Mouse (Mus musculus) heart, embryonic 13.5 days (tissue): ENCODE measurements around the gene Apobec3. TPM values are rescaled to one million over a fixed set of nuclear protein-coding genes. Genes with fewer than 3 reads are reported as not detected.

Experiments
- ATAC-seq: fragments of 200-750 bp; cut with Nextera tagmentation; 2 replicates; pipeline ENCODE4 v1.8.0; 2017; ENCODE audit warnings: moderate TSS enrichment; ENCODE audit not compliant: insufficient number of reproducible peaks, low FRiP score, low TSS enrichment; ENCODE audit errors: extremely low read depth
- H3K27ac ChIP-seq: fragments of 300-500 bp; sonication (generic); replicated peaks from 2 replicates; pipeline ENCODE4 v1.5.1; 2015; ENCODE audit warnings: moderate library complexity, mild to moderate bottlenecking, inconsistent platforms
- H3K27me3 ChIP-seq: fragments of 300-500 bp; sonication (generic); replicated peaks from 2 replicates; pipeline ENCODE4 v1.6.1; 2015; ENCODE audit warnings: mild to moderate bottlenecking, inconsistent platforms
- H3K36me3 ChIP-seq: fragments of 300-500 bp; sonication (generic); 2 replicates; pipeline ENCODE4 v1.6.1; 2015; ENCODE audit warnings: mild to moderate bottlenecking, inconsistent platforms
- H3K4me1 ChIP-seq: fragments of 300-500 bp; sonication (generic); 2 replicates; pipeline ENCODE4 v1.6.1; 2015; ENCODE audit warnings: inconsistent platforms
- H3K4me2 ChIP-seq: fragments of 300-500 bp; sonication (generic); 2 replicates; pipeline ENCODE4 v1.6.1; 2015; ENCODE audit warnings: inconsistent platforms, mild to moderate bottlenecking, moderate library complexity
- H3K4me3 ChIP-seq: fragments of 300-500 bp; sonication (generic); 2 replicates; pipeline ENCODE4 v1.5.1; 2015; ENCODE audit warnings: moderate library complexity, mild to moderate bottlenecking, inconsistent platforms
- H3K9ac ChIP-seq: fragments of 300-500 bp; sonication (generic); 2 replicates; pipeline ENCODE4 v1.6.1; 2015; ENCODE audit warnings: inconsistent platforms, mild to moderate bottlenecking, moderate library complexity
- H3K9me3 ChIP-seq: fragments of 300-500 bp; sonication (generic); 2 replicates; pipeline ENCODE4 v1.6.1; 2016; ENCODE audit warnings: inconsistent platforms
- WGBS: fragments of 180-500 bp; shearing (Covaris S2); methylation state at CpG from one replicate; pipeline ENCODE4 v1.1.7; 2015; ENCODE audit warnings: mixed read lengths; 5-methylcytosine and 5-hydroxymethylcytosine counted together
- polyA plus RNA-seq: library from polyadenylated mRNA; unstranded; fragments of >200 nt; fragmentation: Nextera tagmentation; extraction: Ambion mirVana; gene quantifications from 2 replicates; pipeline ENCODE4 v1.2.1, GENCODE M21; 2015

The Apobec3 gene
- polyA plus RNA-seq, 1 experiment from 2014 or later: 13.5 TPM

DNA sequence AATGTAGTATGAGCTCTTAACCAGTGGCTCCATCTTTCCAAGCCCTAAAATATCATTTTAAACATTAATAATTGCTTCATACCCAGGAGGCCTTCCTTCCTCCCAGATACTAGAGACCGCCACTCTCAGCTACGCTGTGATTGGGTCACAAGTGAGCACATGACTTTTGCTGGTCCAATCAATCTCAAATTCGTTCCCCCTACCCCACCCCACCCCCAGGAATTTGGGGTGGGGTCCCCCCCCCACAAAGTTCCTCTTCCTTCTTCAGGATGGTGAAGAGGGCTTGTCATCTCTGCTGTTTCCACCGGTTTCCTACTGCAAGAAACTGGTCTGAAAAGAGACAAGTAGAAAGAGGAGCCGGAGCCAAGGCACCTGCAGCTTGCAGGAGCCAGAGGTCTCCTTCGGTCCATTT lies 12.7 kb upstream of the Apobec3 start:
- Histone ChIP-seq H3K27me3 (no peaks in the 10 kb centered on the region), H3K27ac (peak overlapping the region; percentile 93), H3K9me3 (0 out of 2 replicates have a peak, but pooled peaks cover 3% of the 10 kb centered on the region), H3K4me3 (0 out of 2 replicates have a peak overlapping the region, but pooled peaks have one; percentile 1), H3K9ac (peak overlapping the region; percentile 61), H3K36me3 (no peaks in the 10 kb centered on the region), H3K4me2 (peak overlapping the region; percentile 57), H3K4me1 (peaks cover 31% of the 10 kb centered on the region)
- 50% methylated on average over 6 of the region's 6 CpGs for WGBS
- no peak for ATAC-seq

GRCm38 (mm10) chr15:79879319-79879718 lies 12.1 kb upstream of the Apobec3 start:
- no peaks in the 10 kb centered on the region for H3K27me3 ChIP-seq
- H3K4me1 ChIP-seq: peaks cover 31% of the 10 kb centered on the region
- H3K9ac ChIP-seq: peak overlapping the region; percentile 61
- peak; percentile 77 for ATAC-seq
- H3K9me3 ChIP-seq: 0 out of 2 replicates have a peak, but pooled peaks cover 3% of the 10 kb centered on the region
- WGBS: 16% methylated on average over 13 of the region's 13 CpGs
- no peaks in the 10 kb centered on the region for H3K36me3 ChIP-seq
- H3K4me3 ChIP-seq: 0 out of 2 replicates have a peak overlapping the region, but pooled peaks have one; percentile 1
- H3K4me2 ChIP-seq: peak overlapping the region; percentile 57
- H3K27ac ChIP-seq: peak overlapping the region; percentile 93

GRCm38 (mm10) chr15:79880477-79880876 lies 11.0 kb upstream of the Apobec3 start:
- 76% methylated on average over 3 of the region's 3 CpGs for WGBS
- no peak for ATAC-seq
- Histone ChIP-seq H3K36me3 (no peaks in the 10 kb centered on the region), H3K4me3 (no peak overlapping the region), H3K9ac (no peak overlapping the region), H3K9me3 (0 out of 2 replicates have a peak, but pooled peaks cover 3% of the 10 kb centered on the region), H3K4me2 (no peak overlapping the region), H3K4me1 (peaks cover 31% of the 10 kb centered on the region), H3K27ac (no peak overlapping the region), H3K27me3 (no peaks in the 10 kb centered on the region)

GRCm38 (mm10) chr15:79882623-79883267 lies 8.7 kb upstream of the Apobec3 start:
- Histone ChIP-seq H3K36me3 (no peaks in the 10 kb centered on the region), H3K27me3 (no peaks in the 10 kb centered on the region), H3K9ac (peak overlapping the region; percentile 80), H3K9me3 (no peaks in the 10 kb centered on the region), H3K4me1 (peaks cover 31% of the 10 kb centered on the region), H3K4me2 (peak overlapping the region; percentile 74), H3K27ac (no peak overlapping the region), H3K4me3 (peak overlapping the region; percentile 60)
- 28% methylated on average over 19 of the region's 19 CpGs for WGBS
- no peak for ATAC-seq

DNA sequence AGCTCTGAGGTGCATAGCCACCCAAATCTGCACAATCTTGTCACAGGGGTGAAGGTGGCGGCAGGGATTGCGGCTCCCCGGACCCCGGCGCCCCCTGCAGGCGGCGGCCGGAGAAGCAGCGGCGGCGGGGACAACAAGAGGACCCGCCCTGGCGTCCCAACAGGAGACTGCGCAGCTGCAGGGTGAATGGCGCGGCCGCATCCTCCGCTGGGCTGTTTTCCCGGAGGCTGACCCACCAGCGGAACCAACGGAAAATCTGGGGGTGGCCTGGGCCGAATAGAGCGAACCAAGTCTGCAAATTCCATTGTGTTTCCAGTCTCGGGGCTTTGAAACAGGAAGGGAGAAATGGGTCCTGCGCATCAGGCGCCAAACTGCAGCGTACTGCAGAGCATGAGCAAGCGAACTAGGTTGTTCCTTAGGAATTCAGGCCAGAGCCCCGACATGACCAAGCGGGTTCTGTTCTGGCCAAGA lies 8.1 kb upstream of the Apobec3 start:
- Histone ChIP-seq H3K9ac (peak overlapping the region; percentile 80), H3K4me1 (peaks cover 28% of the 10 kb centered on the region), H3K36me3 (no peaks in the 10 kb centered on the region), H3K9me3 (no peaks in the 10 kb centered on the region), H3K4me2 (peak overlapping the region; percentile 74), H3K4me3 (peak overlapping the region; percentile 60), H3K27me3 (no peaks in the 10 kb centered on the region), H3K27ac (peak overlapping the region; percentile 87)
- 0% methylated on average over 30 of the region's 30 CpGs for WGBS
- peak; percentile 70; the same call in 1 of the 2 replicates for ATAC-seq

GRCm38 (mm10) chr15:79884820-79885219 lies 6.6 kb upstream of the Apobec3 start:
- H3K9ac ChIP-seq: no peak overlapping the region
- no peak for ATAC-seq
- H3K4me1 ChIP-seq: peaks cover 15% of the 10 kb centered on the region
- H3K36me3 ChIP-seq: no peaks in the 10 kb centered on the region
- H3K27me3 ChIP-seq: peaks cover 2% of the 10 kb centered on the region; the same call in 1 of the 2 replicates
- no peak overlapping the region for H3K27ac ChIP-seq
- WGBS: 73% methylated on average over 5 of the region's 5 CpGs
- H3K9me3 ChIP-seq: no peaks in the 10 kb centered on the region
- no peak overlapping the region for H3K4me3 ChIP-seq
- H3K4me2 ChIP-seq: no peak overlapping the region

DNA sequence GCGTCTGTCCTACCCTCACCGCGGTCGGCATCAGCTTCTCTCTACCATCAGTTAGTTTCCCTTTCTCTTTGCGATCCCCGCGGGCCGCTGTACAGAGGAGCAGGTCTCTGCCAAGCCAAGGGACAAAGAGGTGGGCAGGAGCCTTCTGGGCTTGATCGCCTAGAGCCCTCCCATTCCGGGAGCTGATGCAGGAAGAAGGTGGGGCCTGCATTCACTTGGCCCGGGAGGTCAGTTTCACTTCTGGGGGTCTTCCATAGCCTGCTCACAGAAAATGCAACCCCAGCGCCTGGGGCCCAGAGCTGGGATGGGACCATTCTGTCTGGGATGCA lies 718 bp downstream of the Apobec3 start:
- Histone ChIP-seq H3K36me3 (no peaks in the 10 kb centered on the region), H3K9me3 (no peaks in the 10 kb centered on the region), H3K4me2 (peak overlapping the region; percentile 80), H3K27ac (peak overlapping the region; percentile 71), H3K4me1 (peaks cover 19% of the 10 kb centered on the region), H3K27me3 (peaks cover 21% of the 10 kb centered on the region; the same call in 1 of the 2 replicates), H3K9ac (peak overlapping the region; percentile 80), H3K4me3 (peak overlapping the region; percentile 68)
- peak; percentile 58; the same call in 1 of the 2 replicates for ATAC-seq
- 3% methylated on average over 12 of the region's 12 CpGs for WGBS

DNA sequence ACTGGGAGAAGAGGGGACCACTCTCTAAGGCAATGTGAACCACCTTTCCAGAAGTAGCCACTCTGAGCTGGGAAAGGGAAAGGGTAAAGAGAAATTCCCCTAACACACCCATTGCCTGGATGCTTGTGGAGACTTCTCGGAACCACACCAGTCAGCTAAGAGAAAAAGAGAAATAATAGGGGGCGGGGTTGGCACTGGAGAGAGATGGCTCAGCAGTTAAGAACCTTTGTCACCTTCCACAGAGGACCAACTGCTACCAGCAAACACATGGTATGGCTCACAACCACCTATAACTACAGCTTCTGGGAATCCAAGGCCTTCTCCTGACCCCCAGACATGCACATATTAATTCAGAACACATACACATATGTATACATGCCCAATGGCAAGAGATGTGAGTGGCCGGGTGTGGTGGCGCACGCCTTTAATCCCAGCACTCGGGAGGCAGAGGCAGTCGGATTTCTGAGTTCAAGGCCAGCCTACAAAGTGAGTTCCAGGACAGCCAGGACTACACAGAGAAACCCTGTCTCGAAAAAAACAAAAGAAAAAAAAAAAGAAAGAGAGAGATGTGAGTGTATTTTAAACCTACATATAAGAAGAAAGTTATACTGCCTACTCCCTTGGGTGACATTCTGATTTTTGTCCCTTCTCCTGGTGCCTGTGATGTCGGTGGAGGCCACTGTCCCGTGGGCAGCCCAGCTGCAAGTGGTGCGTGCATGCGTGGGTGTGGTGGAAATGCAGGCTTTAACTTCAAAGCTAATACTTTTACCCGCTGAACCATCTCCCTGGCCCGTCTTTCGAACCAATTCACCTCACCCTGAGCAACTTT lies 1.8 kb downstream of the Apobec3 start:
- Histone ChIP-seq H3K4me1 (peaks cover 19% of the 10 kb centered on the region), H3K9me3 (no peaks in the 10 kb centered on the region), H3K9ac (peak overlapping the region; percentile 80), H3K36me3 (peaks cover 6% of the 10 kb centered on the region), H3K4me2 (peak overlapping the region; percentile 80), H3K27me3 (peaks cover 21% of the 10 kb centered on the region; the same call in 1 of the 2 replicates), H3K4me3 (peak overlapping the region; percentile 68), H3K27ac (no peak overlapping the region)
- no peak for ATAC-seq
- 68% methylated on average over 15 of the region's 15 CpGs for WGBS

GRCm38 (mm10) chr15:79893824-79894123 lies 2.3 kb downstream of the Apobec3 start:
- Histone ChIP-seq H3K27ac (no peak overlapping the region), H3K36me3 (peaks cover 11% of the 10 kb centered on the region), H3K9ac (no peak overlapping the region), H3K4me3 (no peak overlapping the region), H3K27me3 (peaks cover 21% of the 10 kb centered on the region; the same call in 1 of the 2 replicates), H3K4me2 (peak overlapping the region; percentile 80; the same call in 1 of the 2 replicates), H3K9me3 (no peaks in the 10 kb centered on the region), H3K4me1 (peaks cover 19% of the 10 kb centered on the region)
- WGBS: 24% methylated on average over 3 of the region's 3 CpGs
- ATAC-seq: no peak

- no peak for ATAC-seq
- Histone ChIP-seq H3K9me3 (no peaks in the 10 kb centered on the region), H3K27ac (no peak overlapping the region), H3K4me1 (peaks cover 19% of the 10 kb centered on the region), H3K4me3 (no peak overlapping the region), H3K27me3 (peaks cover 21% of the 10 kb centered on the region; the same call in 1 of the 2 replicates), H3K36me3 (peaks cover 14% of the 10 kb centered on the region), H3K4me2 (no peak overlapping the region), H3K9ac (no peak overlapping the region)
- WGBS: 67% methylated on average over 4 of the region's 4 CpGs
These were observed 2.9 kb downstream of the Apobec3 start for GRCm38 (mm10) chr15:79894343-79894742.
